Mouse (Mus musculus) liver, embryonic 14.5 days (tissue): ENCODE results near the gene Rbm25. TPM values are rescaled to one million over a fixed set of nuclear protein-coding genes. Genes with fewer than 3 reads are reported as not detected.
A peak's percentile ranks its signal among the peaks of the same experiment; 100 is the strongest.

Source experiments
- ATAC-seq: fragments of 200-750 bp; cut with Nextera tagmentation; 2 replicates; pipeline ENCODE4 v1.8.0; 2017; ENCODE audit warnings: moderate number of reproducible peaks, mild to moderate bottlenecking, moderate library complexity; ENCODE audit not compliant: insufficient read depth
- DNase-seq, 3 experiments: peaks; one replicate each; pipeline ENCODE4 v3.0.0-alpha.2; 2012 to 2013; ENCODE audit warnings: low read depth in 3 of 3, low spot score in 3 of 3
- H3K27ac ChIP-seq: fragments of 300-500 bp; sonication (generic); 2 replicates; pipeline ENCODE4 v1.5.1; 2014; ENCODE audit warnings: moderate library complexity, mild to moderate bottlenecking, control low read depth, inconsistent platforms
- H3K27me3 ChIP-seq: fragments of 300-500 bp; sonication (generic); 2 replicates; pipeline ENCODE4 v1.6.1; 2014; ENCODE audit warnings: mild to moderate bottlenecking, low read length, moderate library complexity; ENCODE audit not compliant: control insufficient read depth, insufficient read depth
- H3K36me3 ChIP-seq: fragments of 300-500 bp; sonication (generic); replicated peaks from 2 replicates; pipeline ENCODE4 v1.6.1; 2014; ENCODE audit warnings: low read depth; ENCODE audit not compliant: control insufficient read depth, insufficient read depth
- H3K4me1 ChIP-seq, 2 experiments: fragments of 200-500 bp in 1 of 2; fragments of 300-500 bp in 1 of 2; sonication (generic) in 1 of 2; replicated peaks; 2 replicates each; pipeline ENCODE4 v1.6.1; 2012 to 2014; ENCODE audit warnings: antibody characterized with exemption in 1 of 2, inconsistent platforms in 1 of 2, low read length in 1 of 2; ENCODE audit not compliant: control insufficient read depth in 2 of 2, insufficient read depth in 2 of 2
- H3K4me2 ChIP-seq: fragments of 300-500 bp; sonication (generic); 2 replicates; pipeline ENCODE4 v1.6.1; 2014; ENCODE audit warnings: low read depth, mild to moderate bottlenecking, control low read depth, moderate library complexity
- H3K4me3 ChIP-seq, 2 experiments: fragments of 200-500 bp in 1 of 2; fragments of 300-500 bp in 1 of 2; sonication (generic) in 1 of 2; 2 replicates each; pipeline ENCODE4 v1.5.1; 2012 to 2014; ENCODE audit warnings: low read depth in 2 of 2, low read length in 2 of 2, mild to moderate bottlenecking in 2 of 2, control low read depth in 1 of 2, inconsistent platforms in 1 of 2, moderate library complexity in 1 of 2; ENCODE audit not compliant: insufficient read depth in 1 of 2
- H3K9ac ChIP-seq: fragments of 300-500 bp; sonication (generic); replicated peaks from 2 replicates; pipeline ENCODE4 v1.6.1; 2014; ENCODE audit warnings: mild to moderate bottlenecking, control low read depth, moderate library complexity
- H3K9me3 ChIP-seq: fragments of 300-500 bp; sonication (generic); 2 replicates; pipeline ENCODE4 v1.6.1; 2016; ENCODE audit warnings: low read length, mixed read lengths; ENCODE audit not compliant: control insufficient read depth
- CTCF ChIP-seq: IDR thresholded peaks from 2 replicates; pipeline ENCODE4 v1.5.1; 2016; ENCODE audit warnings: antibody characterized with exemption, low read depth, control low read depth
- EP300 ChIP-seq: IDR thresholded peaks from 2 replicates; pipeline ENCODE4 v1.6.1; 2016; ENCODE audit warnings: antibody characterized with exemption, low read depth
- WGBS: fragments of 180-500 bp; shearing (Covaris S2); extraction: QIAGEN DNeasy Blood & Tissue Kit; methylation state at CpG from one replicate; pipeline ENCODE4 v1.1.7; 2014; ENCODE audit not compliant: insufficient replicate concordance; 5-methylcytosine and 5-hydroxymethylcytosine counted together
- polyA plus RNA-seq, 2 experiments: library from polyadenylated mRNA; depleted of rRNA in 1 of 2; stranded (reverse) in 1 of 2; unstranded in 1 of 2; fragments of >200 nt; fragmentation: Nextera tagmentation in 1 of 2; extraction: Ambion mirVana in 1 of 2; gene quantifications; 2 replicates each; pipeline versions ENCODE4 v1.2.1 to v1.2.3; 2012 to 2014

Gene Rbm25
- polyA plus RNA-seq, 2 experiments: 41.9 to 74.4 TPM

DNA sequence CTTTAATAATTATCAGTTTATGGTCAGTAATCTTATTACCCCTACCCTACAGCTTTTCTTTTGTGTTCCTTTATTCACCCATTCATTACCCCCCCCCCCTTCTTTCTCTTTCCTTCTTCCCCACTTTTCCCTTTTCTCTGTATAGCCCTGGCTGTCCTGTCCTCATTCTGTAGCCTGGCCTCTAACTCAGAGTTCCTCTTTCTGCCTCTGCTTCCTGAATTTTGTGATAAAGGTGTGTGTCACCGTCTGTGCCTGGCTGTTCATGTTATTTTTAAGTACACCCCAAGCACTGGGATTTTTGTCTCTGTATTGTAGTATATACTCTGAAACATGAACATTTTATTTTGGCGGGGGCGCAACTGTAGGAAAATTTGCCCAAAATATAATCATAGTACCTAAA lies 19.3 kb downstream of the Rbm25 start:
- no peak for ATAC-seq
- no peaks in the 10 kb centered on the region for H3K27me3 ChIP-seq
- no peak for DNase-seq
- H3K36me3 ChIP-seq: peaks cover 63% of the 10 kb centered on the region
- 65% methylated on average over 3 of the region's 3 CpGs for WGBS
- no peak overlapping the region for H3K4me2 ChIP-seq
- H3K27ac ChIP-seq: no peak overlapping the region
- H3K9ac ChIP-seq: no peak overlapping the region
- H3K9me3 ChIP-seq: no peaks in the 10 kb centered on the region
- H3K4me3 ChIP-seq: no peak overlapping the region
- H3K4me1 ChIP-seq: no peaks in the 10 kb centered on the region
- TF ChIP-seq EP300: no peak
- TF ChIP-seq CTCF: no peak

DNA sequence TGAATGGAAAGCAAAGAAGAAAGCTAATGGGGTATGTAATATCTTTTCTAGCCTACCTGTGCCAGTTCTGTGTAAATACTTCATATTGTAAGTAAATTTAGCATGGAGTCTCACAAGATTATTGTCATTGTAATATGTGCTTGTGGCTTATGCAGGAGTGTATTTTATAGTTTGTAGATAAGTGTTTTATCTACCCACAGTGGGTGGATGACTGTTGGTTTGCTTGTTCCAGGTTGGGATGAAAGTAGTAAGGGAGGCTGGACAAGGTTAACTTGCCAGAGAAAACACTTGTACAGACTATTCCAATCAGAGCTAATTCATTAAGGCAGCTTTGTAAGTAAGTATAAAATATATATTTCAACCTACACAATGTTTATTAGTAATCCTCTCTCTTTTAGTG lies 20.4 kb downstream of the Rbm25 start:
- H3K4me3 ChIP-seq: no peak overlapping the region
- no peak overlapping the region for H3K4me2 ChIP-seq
- DNase-seq: no peak
- H3K36me3 ChIP-seq: peaks cover 63% of the 10 kb centered on the region
- ATAC-seq: no peak
- no peaks in the 10 kb centered on the region for H3K9me3 ChIP-seq
- no peak for TF ChIP-seq CTCF
- no peak overlapping the region for H3K27ac ChIP-seq
- H3K27me3 ChIP-seq: no peaks in the 10 kb centered on the region
- H3K9ac ChIP-seq: no peak overlapping the region
- H3K4me1 ChIP-seq: no peaks in the 10 kb centered on the region

DNA sequence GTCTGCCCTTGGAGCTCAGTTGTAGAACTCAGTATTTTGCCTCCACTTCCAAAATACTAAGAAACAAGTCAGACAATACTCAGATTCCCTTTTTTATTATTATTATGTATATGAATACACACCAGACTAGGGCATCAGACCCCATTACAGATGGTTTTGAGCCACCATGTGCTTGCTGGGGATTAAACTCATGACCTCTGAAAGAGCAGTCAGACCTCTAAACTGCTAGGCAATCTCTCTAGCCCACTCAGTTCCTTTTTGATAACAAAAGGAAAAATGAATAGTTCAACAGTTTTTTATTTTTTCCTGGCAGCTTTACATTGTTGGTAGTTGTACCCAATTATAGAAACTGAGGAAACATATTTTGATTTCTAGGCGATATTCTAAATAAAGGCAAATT lies 54.4 kb downstream of the Rbm25 start:
- Histone ChIP-seq H3K9me3 (no peaks in the 10 kb centered on the region), H3K9ac (no peak overlapping the region), H3K4me1 (peaks cover 6 to 13% of the 10 kb centered on the region in 2 experiments), H3K27me3 (no peaks in the 10 kb centered on the region), H3K36me3 (peaks cover 23% of the 10 kb centered on the region), H3K27ac (no peak overlapping the region), H3K4me3 (no peak overlapping the region), H3K4me2 (no peak overlapping the region)
- DNase-seq (no peak), ATAC-seq (no peak)
- 73% methylated on average over 1 of the region's 1 CpGs for WGBS
- no peak for TF ChIP-seq CTCF
- TF ChIP-seq EP300: no peak

DNA sequence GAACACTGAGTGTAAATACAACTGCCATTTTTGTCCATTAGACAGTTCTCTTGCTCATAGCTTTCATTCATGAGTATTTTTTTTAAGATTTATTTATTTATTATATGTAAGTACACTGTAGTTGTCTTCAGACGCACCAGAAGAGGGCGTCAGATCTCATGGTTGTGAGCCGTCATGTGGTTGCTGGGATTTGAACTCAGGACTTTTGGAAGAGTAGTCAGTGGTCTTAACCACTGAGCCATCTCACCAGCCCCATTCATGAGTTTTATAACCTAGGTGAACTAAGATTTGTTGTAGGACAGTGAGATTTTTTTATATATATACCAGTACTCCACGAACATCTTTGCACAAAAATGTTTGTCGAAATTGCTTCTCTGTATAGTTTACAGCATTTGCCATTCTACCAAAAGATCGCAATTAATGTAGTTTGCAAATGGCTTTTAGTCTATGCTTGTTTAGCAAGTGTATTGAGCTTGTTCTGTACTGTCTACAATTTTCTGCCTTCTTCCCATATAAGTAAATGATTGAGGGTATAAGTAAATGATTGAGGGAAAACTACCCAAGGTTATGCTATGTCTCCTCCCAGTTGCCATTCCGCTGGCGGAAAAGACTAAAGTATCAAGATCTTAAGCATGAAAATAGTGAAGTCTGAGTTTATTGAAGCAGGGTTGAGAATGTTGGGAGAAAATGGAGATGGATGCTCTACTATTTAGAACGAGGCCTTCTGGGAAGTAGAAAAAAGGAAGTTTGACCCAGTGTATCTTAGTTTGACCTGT lies 55.7 kb downstream of the Rbm25 start:
- Histone ChIP-seq H3K27me3 (no peaks in the 10 kb centered on the region), H3K27ac (peak overlapping the region; percentile 19; the same call in 1 of the 2 replicates)
- 81% methylated on average over 9 of the region's 9 CpGs for WGBS

DNA sequence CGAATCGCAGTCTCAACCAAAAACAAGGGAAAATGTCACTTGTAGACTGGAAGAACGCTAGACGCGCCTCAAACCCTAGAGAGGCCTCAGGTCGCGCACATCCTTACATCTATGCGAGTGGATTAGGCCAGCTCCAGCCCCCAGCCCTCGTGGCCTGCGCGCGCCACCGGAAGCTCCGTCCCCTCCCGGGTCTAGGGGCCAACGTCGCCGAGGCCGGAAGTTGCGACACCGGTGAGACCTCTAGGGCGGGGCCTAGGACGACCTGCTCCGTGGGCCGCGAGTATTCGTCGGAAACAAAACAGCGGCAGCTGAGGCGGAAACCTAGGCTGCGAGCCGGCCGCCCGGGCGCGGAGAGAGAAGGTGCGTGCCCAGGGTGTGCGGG lies 56.9 kb downstream of the Rbm25 start, which contains the start of gene Psen1:
Gene Psen1 (plus strand): TSS at position 219 of the 382 bp plus-strand sequence.
- TF ChIP-seq CTCF (no peak), EP300 (no peak)
- Histone ChIP-seq H3K27ac (peak within 1 kb of the TSS; percentile 92), H3K9ac (peak within 1 kb of the TSS; percentile 89), H3K4me3 (peak within 1 kb of the TSS; percentile 78 to 83), H3K36me3 (peaks cover 8% of the 10 kb centered on the region), H3K9me3 (no peaks in the 10 kb centered on the region), H3K4me2 (peak within 1 kb of the TSS; percentile 96), H3K27me3 (no peaks in the 10 kb centered on the region), H3K4me1 (peaks cover 6 to 13% of the 10 kb centered on the region in 2 experiments)
- ATAC-seq (peak; percentile 96), DNase-seq (peak; percentile 85 to 87 (median 86))
- WGBS: 0% methylated on average over 38 of the region's 38 CpGs

More for the DNA sequence above, 55.7 kb downstream of the Rbm25 start:
- TF ChIP-seq CTCF: no peak
- TF ChIP-seq EP300: no peak
- no peak for ATAC-seq
- peaks cover 14% of the 10 kb centered on the region for H3K36me3 ChIP-seq
- H3K9ac ChIP-seq: no peak overlapping the region
- no peaks in the 10 kb centered on the region for H3K9me3 ChIP-seq
- H3K4me3 ChIP-seq: no peak overlapping the region
- H3K4me2 ChIP-seq: peak overlapping the region; percentile 96
- H3K4me1 ChIP-seq: peaks cover 6 to 13% of the 10 kb centered on the region in 2 experiments
- DNase-seq: no peak
